Mouse (Mus musculus): ENCODE measurements around the gene Nmnat1. TPM values are rescaled to one million over a fixed set of nuclear protein-coding genes. Genes with fewer than 3 reads are reported as not detected.
A peak's percentile ranks its signal among the peaks of the same experiment; 100 is the strongest.

Gene Nmnat1
- polyA plus RNA-seq, 1 experiment from 2014 or later, result 14.3 TPM

DNA sequence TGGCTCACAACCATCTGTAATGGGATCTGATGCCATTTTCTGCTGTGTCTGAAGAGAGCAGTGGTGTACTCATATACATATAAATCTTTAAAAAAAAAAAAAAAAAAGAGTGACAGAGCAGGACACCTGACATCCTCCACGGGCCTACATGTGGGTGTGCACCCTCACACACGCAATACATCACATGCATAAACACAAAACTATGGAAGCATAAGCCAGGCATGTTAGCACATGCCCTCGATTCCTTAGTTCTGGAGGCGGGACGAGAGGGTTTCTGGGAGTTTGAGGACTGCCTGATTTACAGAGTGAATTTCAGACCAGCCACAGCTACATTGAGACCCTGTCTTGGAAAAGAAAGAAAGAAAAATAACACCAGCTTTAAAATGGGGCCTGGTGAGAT, 19.4 kb upstream of the Nmnat1 start:
- Histone ChIP-seq H3K4me3 (ENCODE audit: low read depth, low read length) (no peak overlapping the region), H3K4me1 (replicated peaks; ENCODE audit: control insufficient read depth, insufficient read depth, low read length) (no peaks in the 10 kb centered on the region), H3K27ac (ENCODE audit: low read depth, low read length) (no peak overlapping the region), H3K4me2 (no peak overlapping the region), H3K9ac (ENCODE audit: low read depth, low read length) (no peak overlapping the region), H3K36me3 (ENCODE audit: control insufficient read depth, insufficient read depth, low read length) (no peaks in the 10 kb centered on the region), H3K9me3 (ENCODE audit: control insufficient read depth, low read length) (no peaks in the 10 kb centered on the region), H3K27me3 (replicated peaks; ENCODE audit: control insufficient read depth, insufficient read depth, low read length) (no peaks in the 10 kb centered on the region)
- ATAC-seq (replicated peaks; ENCODE audit: low FRiP score), result no peak
- WGBS, result 82% methylated on average over 5 of the region's 5 CpGs
- DNase-seq (ENCODE audit: low spot score), result no peak

DNA sequence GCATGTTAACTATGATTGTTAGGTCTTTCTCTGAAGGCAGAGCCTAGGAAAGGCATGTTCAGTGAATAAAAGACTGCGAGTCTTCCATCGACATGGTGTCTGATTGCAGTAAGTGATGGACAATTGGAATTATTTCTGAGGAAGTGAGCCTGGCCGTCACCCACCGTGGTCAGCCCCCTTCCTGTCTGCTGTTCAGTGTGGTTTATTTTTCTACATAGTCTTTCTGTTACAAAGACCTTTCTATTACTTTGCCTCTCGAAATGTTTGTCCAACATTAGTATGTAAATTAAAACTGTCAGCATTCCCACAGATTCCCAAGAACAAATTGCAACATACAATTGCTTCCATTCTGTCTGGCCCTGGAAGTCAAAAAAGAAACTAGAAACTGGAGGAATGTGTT, 14.8 kb upstream of the Nmnat1 start:
- WGBS, result 71% methylated on average over 5 of the region's 5 CpGs
- peaks cover 18% of the 10 kb centered on the region for H3K36me3 ChIP-seq (ENCODE audit: control insufficient read depth, insufficient read depth, low read length)

DNA sequence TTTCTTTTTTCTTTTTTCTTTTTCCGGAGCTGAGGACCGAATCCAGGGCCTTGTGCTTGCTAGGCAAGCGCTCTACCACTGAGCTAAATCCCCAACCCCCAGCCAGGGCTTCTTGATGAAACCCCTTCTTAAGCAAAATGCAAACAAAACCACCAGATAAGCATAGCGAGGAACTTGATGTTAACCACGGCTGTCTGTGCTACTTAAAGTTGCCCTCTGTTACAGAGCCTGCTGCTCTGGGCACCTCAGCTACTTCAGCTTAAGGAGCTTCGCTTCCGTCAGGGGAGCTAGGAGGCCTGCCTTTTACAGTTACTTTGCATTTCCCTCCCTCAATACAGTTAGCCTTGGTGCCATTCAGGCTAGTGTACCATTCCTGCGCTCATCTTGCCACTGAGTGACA, 13.9 kb upstream of the Nmnat1 start:
- H3K4me1 ChIP-seq (replicated peaks; ENCODE audit: control insufficient read depth, insufficient read depth, low read length), result no peaks in the 10 kb centered on the region; the same call in 1 of the 2 replicates
- no peak overlapping the region for H3K4me2 ChIP-seq
- H3K9me3 ChIP-seq (ENCODE audit: control insufficient read depth, low read length), result no peaks in the 10 kb centered on the region
- DNase-seq (ENCODE audit: low spot score) (no peak), ATAC-seq (replicated peaks; ENCODE audit: low FRiP score) (no peak)
- peaks cover 19% of the 10 kb centered on the region for H3K36me3 ChIP-seq (ENCODE audit: control insufficient read depth, insufficient read depth, low read length)
- H3K27me3 ChIP-seq (replicated peaks; ENCODE audit: control insufficient read depth, insufficient read depth, low read length), result no peaks in the 10 kb centered on the region
- no peak overlapping the region for H3K9ac ChIP-seq (ENCODE audit: low read depth, low read length)
- WGBS, result 77% methylated on average over 8 of the region's 8 CpGs
- H3K4me3 ChIP-seq (ENCODE audit: low read depth, low read length), result no peak overlapping the region
- no peak overlapping the region for H3K27ac ChIP-seq (ENCODE audit: low read depth, low read length)

More for the DNA sequence above, 14.8 kb upstream of the Nmnat1 start:
- DNase-seq (ENCODE audit: low spot score), result no peak
- Histone ChIP-seq H3K9ac (ENCODE audit: low read depth, low read length) (no peak overlapping the region), H3K27ac (ENCODE audit: low read depth, low read length) (no peak overlapping the region), H3K4me1 (replicated peaks; ENCODE audit: control insufficient read depth, insufficient read depth, low read length) (no peaks in the 10 kb centered on the region; the same call in 1 of the 2 replicates), H3K4me2 (no peak overlapping the region), H3K9me3 (ENCODE audit: control insufficient read depth, low read length) (no peaks in the 10 kb centered on the region), H3K4me3 (ENCODE audit: low read depth, low read length) (no peak overlapping the region), H3K27me3 (replicated peaks; ENCODE audit: control insufficient read depth, insufficient read depth, low read length) (no peaks in the 10 kb centered on the region)
- no peak for ATAC-seq (replicated peaks; ENCODE audit: low FRiP score)

DNA sequence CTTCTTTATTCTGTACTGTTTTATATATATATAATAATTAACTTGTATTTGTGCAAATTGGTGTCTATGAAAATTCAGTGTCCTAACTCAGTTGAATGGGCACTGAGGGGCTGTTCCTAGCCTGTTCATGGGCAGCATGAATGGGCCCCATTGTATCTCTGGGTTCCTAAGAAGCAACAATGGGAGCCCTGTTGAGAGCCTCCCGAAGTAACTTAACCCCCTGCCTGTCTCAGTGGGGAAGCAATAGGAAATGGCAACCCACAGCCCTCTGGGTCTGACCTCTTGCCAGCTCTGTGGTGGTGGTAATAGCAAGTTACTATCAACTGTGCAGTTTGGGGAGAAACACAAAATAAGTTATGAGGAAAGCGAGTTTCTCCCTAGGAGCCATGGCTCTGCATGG, 11.6 kb upstream of the Nmnat1 start:
- no peaks in the 10 kb centered on the region; the same call in 1 of the 2 replicates for H3K4me1 ChIP-seq (replicated peaks; ENCODE audit: control insufficient read depth, insufficient read depth, low read length)
- H3K27ac ChIP-seq (ENCODE audit: low read depth, low read length), result no peak overlapping the region
- no peak for DNase-seq (ENCODE audit: low spot score)
- no peaks in the 10 kb centered on the region for H3K9me3 ChIP-seq (ENCODE audit: control insufficient read depth, low read length)
- no peak overlapping the region for H3K4me3 ChIP-seq (ENCODE audit: low read depth, low read length)
- 87% methylated on average over 2 of the region's 2 CpGs for WGBS
- H3K9ac ChIP-seq (ENCODE audit: low read depth, low read length), result no peak overlapping the region
- H3K27me3 ChIP-seq (replicated peaks; ENCODE audit: control insufficient read depth, insufficient read depth, low read length), result no peaks in the 10 kb centered on the region
- peaks cover 19% of the 10 kb centered on the region for H3K36me3 ChIP-seq (ENCODE audit: control insufficient read depth, insufficient read depth, low read length)
- H3K4me2 ChIP-seq, result no peak overlapping the region
- no peak for ATAC-seq (replicated peaks; ENCODE audit: low FRiP score)

DNA sequence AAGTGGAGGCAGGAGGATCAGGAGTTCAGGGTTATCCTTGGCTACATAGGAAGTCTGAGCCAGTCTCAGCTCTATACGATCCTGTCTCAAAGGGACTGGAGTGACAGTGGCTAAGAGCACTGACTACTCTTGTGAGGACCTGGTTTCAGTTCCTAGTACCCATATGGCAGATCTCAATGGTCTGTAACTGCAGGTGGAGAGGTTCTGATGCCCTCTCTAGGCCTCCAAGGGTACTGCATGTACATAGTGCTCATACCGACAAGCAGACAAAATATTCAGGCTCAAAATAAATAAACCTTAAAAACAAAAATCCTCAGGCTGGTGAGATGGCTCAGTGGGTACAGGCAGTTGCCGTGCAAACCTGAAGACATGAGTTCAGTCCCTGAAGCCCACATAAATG, 6.1 kb upstream of the Nmnat1 start:
- H3K9me3 ChIP-seq (ENCODE audit: control insufficient read depth, low read length), result no peaks in the 10 kb centered on the region
- ATAC-seq (replicated peaks; ENCODE audit: low FRiP score) (no peak), DNase-seq (ENCODE audit: low spot score) (no peak)
- no peaks in the 10 kb centered on the region; the same call in 1 of the 2 replicates for H3K4me1 ChIP-seq (replicated peaks; ENCODE audit: control insufficient read depth, insufficient read depth, low read length)
- H3K4me2 ChIP-seq, result no peak overlapping the region
- H3K27me3 ChIP-seq (replicated peaks; ENCODE audit: control insufficient read depth, insufficient read depth, low read length), result no peaks in the 10 kb centered on the region
- WGBS, result 93% methylated on average over 3 of the region's 3 CpGs
- no peak overlapping the region for H3K4me3 ChIP-seq (ENCODE audit: low read depth, low read length)
- no peak overlapping the region for H3K9ac ChIP-seq (ENCODE audit: low read depth, low read length)
- peaks cover 28% of the 10 kb centered on the region for H3K36me3 ChIP-seq (ENCODE audit: control insufficient read depth, insufficient read depth, low read length)
- no peak overlapping the region for H3K27ac ChIP-seq (ENCODE audit: low read depth, low read length)

DNA sequence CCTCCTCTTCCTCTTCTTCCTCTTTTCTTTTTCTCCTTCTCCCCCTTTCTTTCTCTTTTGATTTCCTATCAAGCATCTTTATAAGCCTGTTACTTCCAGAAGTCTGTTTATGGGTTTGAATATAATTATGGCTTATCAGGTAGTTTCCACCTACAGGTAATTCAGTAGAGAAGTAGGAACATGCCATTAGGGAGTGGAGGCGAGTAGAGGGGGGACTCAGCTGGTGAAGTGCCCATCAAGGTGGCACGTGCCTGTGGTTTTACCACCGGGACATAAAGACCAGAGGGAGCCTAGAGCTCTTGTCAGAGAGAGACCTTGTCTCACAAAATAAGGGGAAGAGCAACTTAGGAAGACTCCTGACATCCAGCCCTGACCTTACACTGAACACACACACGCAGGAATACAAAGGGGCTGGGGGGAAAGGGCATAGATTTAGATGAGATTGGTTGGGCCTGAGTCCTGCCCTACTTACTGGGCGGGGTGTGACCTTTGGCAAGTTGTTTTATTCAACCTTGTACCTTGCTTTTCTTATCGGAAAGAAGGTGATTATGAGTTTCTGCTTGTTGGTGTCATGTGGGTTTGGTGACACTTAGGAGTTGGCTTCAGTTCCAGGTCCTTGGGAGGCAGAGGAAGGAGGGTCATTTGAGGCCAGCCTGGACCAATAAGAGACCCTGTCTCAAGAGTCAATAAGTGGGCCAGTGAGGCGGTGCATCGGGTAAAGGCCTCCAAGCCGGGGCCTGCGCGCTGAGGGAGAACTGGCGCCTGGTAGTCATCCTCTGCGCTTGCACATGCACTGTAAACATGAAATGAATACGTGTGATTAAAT, 4.6 kb upstream of the Nmnat1 start:
- Histone ChIP-seq H3K9ac (ENCODE audit: low read depth, low read length) (no peak overlapping the region), H3K36me3 (ENCODE audit: control insufficient read depth, insufficient read depth, low read length) (peaks cover 19% of the 10 kb centered on the region), H3K4me3 (ENCODE audit: low read depth, low read length) (no peak overlapping the region), H3K27ac (ENCODE audit: low read depth, low read length) (no peak overlapping the region), H3K27me3 (replicated peaks; ENCODE audit: control insufficient read depth, insufficient read depth, low read length) (no peaks in the 10 kb centered on the region), H3K4me2 (no peak overlapping the region), H3K4me1 (replicated peaks; ENCODE audit: control insufficient read depth, insufficient read depth, low read length) (no peaks in the 10 kb centered on the region; the same call in 1 of the 2 replicates), H3K9me3 (ENCODE audit: control insufficient read depth, low read length) (no peaks in the 10 kb centered on the region)
- 92% methylated on average over 14 of the region's 14 CpGs for WGBS
- ATAC-seq (replicated peaks; ENCODE audit: low FRiP score) (no peak), DNase-seq (ENCODE audit: low spot score) (no peak)

DNA sequence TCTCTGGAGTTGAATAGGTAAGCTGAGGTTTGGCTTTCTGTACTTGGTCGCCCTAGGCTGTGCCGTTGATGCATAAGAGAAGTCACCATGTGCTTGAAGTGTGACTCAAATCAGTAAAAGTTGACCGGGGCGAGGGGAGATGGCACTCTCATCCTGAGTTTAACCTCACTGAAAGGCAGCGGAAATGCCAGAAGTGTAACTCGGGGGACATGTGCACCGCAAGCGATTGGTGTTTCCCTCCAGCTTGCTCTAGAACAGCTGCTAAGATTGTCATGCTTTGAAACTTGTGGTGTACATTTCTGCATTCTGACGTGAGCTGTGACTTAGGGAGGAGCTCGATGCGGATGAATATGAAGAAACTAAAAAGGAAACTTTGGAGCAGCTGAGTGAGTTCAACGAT, 2.7 kb upstream of the Nmnat1 start:
- Histone ChIP-seq H3K27me3 (replicated peaks; ENCODE audit: control insufficient read depth, insufficient read depth, low read length) (no peaks in the 10 kb centered on the region), H3K27ac (ENCODE audit: low read depth, low read length) (no peak overlapping the region), H3K9ac (ENCODE audit: low read depth, low read length) (no peak overlapping the region), H3K9me3 (ENCODE audit: control insufficient read depth, low read length) (no peaks in the 10 kb centered on the region), H3K4me1 (replicated peaks; ENCODE audit: control insufficient read depth, insufficient read depth, low read length) (no peaks in the 10 kb centered on the region; the same call in 1 of the 2 replicates), H3K36me3 (ENCODE audit: control insufficient read depth, insufficient read depth, low read length) (peaks cover 19% of the 10 kb centered on the region), H3K4me3 (ENCODE audit: low read depth, low read length) (no peak overlapping the region), H3K4me2 (no peak overlapping the region)
- no peak for DNase-seq (ENCODE audit: low spot score)
- ATAC-seq (replicated peaks; ENCODE audit: low FRiP score), result no peak
- 94% methylated on average over 12 of the region's 12 CpGs for WGBS

DNA sequence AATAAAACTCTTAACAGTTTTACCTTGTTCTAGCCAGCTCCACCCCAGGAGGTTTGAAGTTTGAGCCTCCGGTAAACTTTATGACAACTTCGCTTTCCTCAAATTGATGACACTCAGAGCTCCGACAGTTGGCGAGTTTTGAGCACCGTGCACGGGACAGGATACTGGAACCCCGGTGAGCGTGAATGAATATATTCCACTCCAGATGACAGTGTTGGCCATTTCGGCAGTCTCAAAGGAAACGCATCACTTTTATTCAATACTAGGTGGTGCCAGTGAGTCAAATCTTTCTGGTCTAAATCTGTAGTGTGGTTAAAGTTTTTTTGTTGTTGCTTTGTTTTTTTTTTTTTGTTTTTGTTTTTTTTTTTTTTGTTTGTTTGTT, 814 bp upstream of the Nmnat1 start:
- H3K9ac ChIP-seq (ENCODE audit: low read depth, low read length), result peak overlapping the region; percentile 78
- DNase-seq (ENCODE audit: low spot score) (no peak), ATAC-seq (replicated peaks; ENCODE audit: low FRiP score) (no peak; the same call in 1 of the 2 replicates)
- peak overlapping the region; percentile 67; the same call in 1 of the 2 replicates for H3K27ac ChIP-seq (ENCODE audit: low read depth, low read length)
- peak overlapping the region; percentile 81 for H3K4me2 ChIP-seq
- 1% methylated on average over 10 of the region's 10 CpGs for WGBS
- peak overlapping the region; percentile 80 for H3K4me3 ChIP-seq (ENCODE audit: low read depth, low read length)
- H3K36me3 ChIP-seq (ENCODE audit: control insufficient read depth, insufficient read depth, low read length), result peaks cover 17% of the 10 kb centered on the region
- no peaks in the 10 kb centered on the region for H3K27me3 ChIP-seq (replicated peaks; ENCODE audit: control insufficient read depth, insufficient read depth, low read length)
- no peaks in the 10 kb centered on the region; the same call in 1 of the 2 replicates for H3K4me1 ChIP-seq (replicated peaks; ENCODE audit: control insufficient read depth, insufficient read depth, low read length)
- no peaks in the 10 kb centered on the region for H3K9me3 ChIP-seq (ENCODE audit: control insufficient read depth, low read length)

DNA sequence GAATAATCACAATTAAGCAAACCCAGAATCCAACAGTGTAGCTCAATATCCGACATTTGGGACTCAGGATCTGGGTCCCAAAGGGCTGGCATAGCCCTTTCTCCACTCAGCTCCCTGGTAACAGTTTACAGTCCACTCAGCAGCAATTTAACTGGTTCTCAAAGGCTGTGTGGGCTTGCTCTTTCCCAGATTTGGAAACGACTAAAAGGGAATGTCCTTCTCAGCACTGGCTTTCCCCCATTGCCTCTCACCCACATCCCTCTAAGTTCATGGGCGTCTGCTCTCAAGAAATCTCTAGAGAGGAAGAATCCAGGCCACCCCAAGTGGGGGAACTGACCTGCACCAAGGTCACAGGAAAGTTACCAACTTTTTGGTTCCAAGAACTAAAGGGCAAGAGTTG, 436 bp downstream of the Nmnat1 start:
- WGBS, result 64% methylated on average over 3 of the region's 3 CpGs
- ATAC-seq (replicated peaks; ENCODE audit: low FRiP score), result peak; percentile 13; the same call in 1 of the 2 replicates

More for the DNA sequence above, 436 bp downstream of the Nmnat1 start:
- Histone ChIP-seq H3K36me3 (ENCODE audit: control insufficient read depth, insufficient read depth, low read length) (peaks cover 12% of the 10 kb centered on the region), H3K27ac (ENCODE audit: low read depth, low read length) (peak overlapping the region; percentile 29; the same call in 1 of the 2 replicates), H3K9me3 (ENCODE audit: control insufficient read depth, low read length) (no peaks in the 10 kb centered on the region), H3K4me2 (peak overlapping the region; percentile 81), H3K4me1 (replicated peaks; ENCODE audit: control insufficient read depth, insufficient read depth, low read length) (no peaks in the 10 kb centered on the region; the same call in 1 of the 2 replicates), H3K27me3 (replicated peaks; ENCODE audit: control insufficient read depth, insufficient read depth, low read length) (no peaks in the 10 kb centered on the region), H3K4me3 (ENCODE audit: low read depth, low read length) (peak overlapping the region; percentile 80), H3K9ac (ENCODE audit: low read depth, low read length) (peak overlapping the region; percentile 78)
- no peak for DNase-seq (ENCODE audit: low spot score)
